Mouse (Mus musculus) neural tube, embryonic 11.5 days (tissue): ENCODE results near the gene Pcna. TPM values are rescaled to one million over a fixed set of nuclear protein-coding genes. Genes with fewer than 3 reads are reported as not detected.
A peak's percentile ranks its signal among the peaks of the same experiment; 100 is the strongest.
"Not testable (repeated sequence)": the region's sequence is repeated elsewhere in the genome, so short reads cannot be mapped to it uniquely, and the experiment has no call there.

Experiments
- ATAC-seq: fragments of 200-750 bp; cut with Nextera tagmentation; 2 replicates; pipeline ENCODE4 v1.8.0; 2017; ENCODE audit warnings: moderate number of reproducible peaks, mild to moderate bottlenecking, moderate TSS enrichment, moderate library complexity; ENCODE audit not compliant: insufficient read depth, low FRiP score, low TSS enrichment
- DNase-seq: peaks from one replicate; pipeline ENCODE4 v3.0.0-alpha.2; 2015; ENCODE audit warnings: low spot score
- H3K27ac ChIP-seq: fragments of 300-500 bp; sonication (generic); 2 replicates; pipeline ENCODE4 v1.5.1; 2014; ENCODE audit warnings: low read depth, mild to moderate bottlenecking, low read length
- H3K27me3 ChIP-seq: fragments of 300-500 bp; sonication (generic); 2 replicates; pipeline ENCODE4 v1.6.1; 2014; ENCODE audit warnings: mild to moderate bottlenecking, low read length, mixed read lengths; ENCODE audit not compliant: control insufficient read depth, insufficient read depth
- H3K36me3 ChIP-seq: fragments of 300-500 bp; sonication (generic); 2 replicates; pipeline ENCODE4 v1.6.1; 2014; ENCODE audit warnings: mild to moderate bottlenecking, low read length, moderate library complexity, mixed read lengths; ENCODE audit not compliant: control insufficient read depth, insufficient read depth
- H3K4me1 ChIP-seq: fragments of 300-500 bp; sonication (generic); 2 replicates; pipeline ENCODE4 v1.6.1; 2014; ENCODE audit warnings: low read length, mixed read lengths; ENCODE audit not compliant: control insufficient read depth, insufficient read depth
- H3K4me2 ChIP-seq: fragments of 300-500 bp; sonication (generic); 2 replicates; pipeline ENCODE4 v1.6.1; 2014; ENCODE audit warnings: low read depth, mild to moderate bottlenecking, moderate library complexity
- H3K4me3 ChIP-seq: fragments of 300-500 bp; sonication (generic); 2 replicates; pipeline ENCODE4 v1.5.1; 2014; ENCODE audit warnings: low read depth, low read length
- H3K9ac ChIP-seq: fragments of 300-500 bp; sonication (generic); 2 replicates; pipeline ENCODE4 v1.6.1; 2014; ENCODE audit warnings: mild to moderate bottlenecking, low read length
- H3K9me3 ChIP-seq: fragments of 300-500 bp; sonication (generic); 2 replicates; pipeline ENCODE4 v1.6.1; 2016; ENCODE audit warnings: low read length; ENCODE audit not compliant: control insufficient read depth
- WGBS: fragments of 180-500 bp; shearing (Covaris S2); extraction: QIAGEN DNeasy Blood & Tissue Kit; methylation state at CpG from one replicate; pipeline ENCODE4 v1.1.7; 2014; 5-methylcytosine and 5-hydroxymethylcytosine counted together
- polyA plus RNA-seq: library from polyadenylated mRNA; unstranded; fragments of >200 nt; fragmentation: Nextera tagmentation; extraction: Ambion mirVana; gene quantifications from 2 replicates; pipeline ENCODE4 v1.2.1, GENCODE M21; 2014

The Pcna gene
- 314 and 334 TPM in 2 replicates for polyA plus RNA-seq

DNA sequence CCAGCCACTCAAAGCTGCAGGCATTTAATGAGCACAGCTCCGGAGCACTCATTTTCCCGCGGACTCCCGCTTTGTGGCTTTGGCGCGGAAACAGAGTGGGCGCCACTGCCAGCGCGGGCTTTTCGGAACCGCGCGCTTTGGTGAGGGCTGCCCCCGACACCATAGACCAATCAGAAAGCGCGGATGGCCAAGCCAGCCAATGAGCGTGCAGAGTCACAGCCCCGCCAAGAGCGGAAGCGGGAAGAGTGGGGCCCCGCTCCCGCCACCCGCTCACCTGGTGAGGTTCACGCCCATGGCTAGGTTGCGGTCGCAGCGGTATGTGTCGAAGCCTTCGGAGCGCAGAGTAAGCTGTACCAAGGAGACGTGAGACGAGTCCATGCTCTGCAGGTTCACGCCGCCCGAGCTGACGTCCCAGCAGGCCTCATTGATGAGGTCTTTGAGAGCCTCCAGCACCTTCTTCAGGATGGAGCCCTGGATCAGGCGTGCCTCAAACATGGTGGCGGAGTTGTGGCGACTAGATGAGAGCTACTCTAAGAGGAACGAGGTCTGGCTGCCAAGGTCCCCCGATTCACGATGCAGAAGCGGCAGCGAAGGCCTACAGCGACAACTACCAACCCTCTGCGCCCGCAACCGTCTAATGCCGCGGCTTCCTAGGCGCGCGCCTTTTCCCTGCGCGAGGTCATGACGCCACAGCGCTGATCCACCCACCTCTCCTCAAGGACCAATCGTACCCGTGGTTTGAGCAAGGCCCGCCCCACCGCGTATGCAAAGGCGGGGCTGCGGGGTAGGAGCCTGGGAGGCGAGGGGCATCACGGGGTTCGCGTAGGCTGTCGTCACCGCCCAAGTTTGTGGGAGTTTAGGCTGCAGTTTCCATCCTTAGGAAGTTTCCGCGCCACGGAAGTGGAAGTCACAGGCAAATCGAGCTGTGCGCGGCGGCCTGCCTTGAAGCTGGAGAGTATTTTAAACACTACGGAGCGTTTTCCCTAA is at the start of gene Pcna:
Gene Pcna (minus strand): TSS at position 773 of the 987 bp plus-strand sequence.
- ATAC-seq (peak; percentile 99), DNase-seq (peak; percentile 99)
- H3K4me3 ChIP-seq = peak within 1 kb of the TSS; percentile 46
- peaks cover 3% of the 10 kb centered on the region; the same call in 1 of the 2 replicates for H3K4me1 ChIP-seq
- no peaks in the 10 kb centered on the region for H3K9me3 ChIP-seq
- H3K4me2 ChIP-seq = peak within 1 kb of the TSS; percentile 44
- no peaks in the 10 kb centered on the region for H3K27me3 ChIP-seq
- under 1% methylated on average over 78 of the region's 79 CpGs for WGBS
- peak within 1 kb of the TSS; percentile 44; the same call in 1 of the 2 replicates for H3K27ac ChIP-seq
- H3K9ac ChIP-seq = peak within 1 kb of the TSS; percentile 49
- H3K36me3 ChIP-seq = no peaks in the 10 kb centered on the region

DNA sequence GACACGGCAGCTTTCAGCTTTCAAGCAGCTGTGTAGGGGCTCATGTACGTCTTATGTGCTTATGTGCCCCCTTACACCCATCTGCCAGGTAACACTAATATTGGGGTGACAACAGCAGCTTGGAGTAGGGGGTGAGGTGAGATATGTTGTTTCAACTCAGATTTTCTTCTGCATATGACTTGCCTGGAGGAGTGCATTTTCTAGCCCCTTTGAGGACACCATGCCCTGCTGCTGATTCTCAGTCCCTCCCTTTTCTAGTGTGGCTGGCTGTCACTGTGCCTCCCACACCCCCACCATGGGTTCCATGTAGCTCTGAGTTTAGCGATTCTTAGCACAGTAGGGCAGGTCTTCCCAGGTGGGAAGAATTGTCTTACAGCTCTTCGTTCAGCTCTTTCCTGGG is 48.3 kb upstream of the Pcna start:
- 99% methylated on average over 4 of the region's 4 CpGs for WGBS
- no peaks in the 10 kb centered on the region for H3K27me3 ChIP-seq
- H3K9ac ChIP-seq = no peak overlapping the region
- H3K4me3 ChIP-seq = no peak overlapping the region
- H3K36me3 ChIP-seq = peaks cover 5% of the 10 kb centered on the region
- H3K4me1 ChIP-seq = no peaks in the 10 kb centered on the region
- H3K27ac ChIP-seq = no peak overlapping the region
- no peaks in the 10 kb centered on the region for H3K9me3 ChIP-seq
- DNase-seq (no peak), ATAC-seq (no peak)
- no peak overlapping the region for H3K4me2 ChIP-seq

DNA sequence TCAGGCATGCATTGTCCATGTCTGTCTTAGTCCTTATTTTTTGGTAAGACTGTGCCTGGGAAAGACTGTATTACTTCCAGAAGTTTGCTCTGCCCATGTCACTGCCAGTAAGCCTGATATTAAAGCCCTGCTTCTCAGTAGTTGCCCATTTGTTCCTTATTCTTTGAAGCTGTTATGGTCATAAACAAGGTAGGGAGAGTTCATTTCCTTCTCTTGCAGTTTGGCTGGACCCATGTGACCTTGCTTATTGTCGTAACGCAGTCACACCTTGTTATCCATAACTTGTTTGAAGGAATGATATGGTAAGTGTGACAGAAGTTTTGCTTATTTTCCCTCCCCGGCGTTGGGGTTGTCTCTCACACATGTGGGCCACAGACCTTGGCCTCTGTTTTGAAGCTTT is 45.1 kb upstream of the Pcna start:
- 97% methylated on average over 4 of the region's 4 CpGs for WGBS
- no peak for ATAC-seq

GRCm38 (mm10) chr2:132293694-132294450 is 40.8 kb upstream of the Pcna start:
- DNase-seq = no peak
- Histone ChIP-seq H3K4me3 (no peak overlapping the region), H3K27ac (no peak overlapping the region), H3K9ac (no peak overlapping the region), H3K4me2 (no peak overlapping the region), H3K9me3 (no peaks in the 10 kb centered on the region), H3K27me3 (no peaks in the 10 kb centered on the region), H3K4me1 (peaks cover 3% of the 10 kb centered on the region; the same call in 1 of the 2 replicates), H3K36me3 (no peaks in the 10 kb centered on the region)
- no peak for ATAC-seq
- 87% methylated on average over 10 of the region's 10 CpGs for WGBS

More for the DNA sequence above, 45.1 kb upstream of the Pcna start:
- Histone ChIP-seq H3K4me1 (no peaks in the 10 kb centered on the region), H3K4me3 (no peak overlapping the region), H3K27me3 (no peaks in the 10 kb centered on the region), H3K9ac (no peak overlapping the region), H3K9me3 (no peaks in the 10 kb centered on the region), H3K27ac (no peak overlapping the region), H3K4me2 (no peak overlapping the region), H3K36me3 (peaks cover 5% of the 10 kb centered on the region)
- DNase-seq = no peak

DNA sequence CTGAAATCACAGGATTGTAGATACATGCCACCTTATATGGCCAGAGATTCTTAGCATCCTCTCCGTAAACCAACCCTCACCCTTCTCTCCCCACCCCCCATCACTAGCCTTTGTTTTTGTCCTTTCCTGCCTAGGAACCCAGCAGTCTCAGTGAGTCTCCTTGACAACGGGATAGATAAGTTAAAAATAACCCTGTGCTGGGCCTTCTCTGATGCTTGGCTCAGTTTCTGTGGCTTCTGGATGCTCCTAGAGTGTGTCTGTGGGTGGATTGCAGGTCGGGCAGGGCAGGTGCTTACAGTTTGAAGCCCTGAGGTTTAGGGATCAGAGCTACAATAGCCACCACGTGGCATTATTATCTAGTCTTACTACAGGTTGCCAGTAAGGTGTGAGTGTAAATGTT is 39.0 kb upstream of the Pcna start:
- no peak overlapping the region for H3K27ac ChIP-seq
- no peaks in the 10 kb centered on the region for H3K27me3 ChIP-seq
- no peak overlapping the region for H3K4me3 ChIP-seq
- WGBS = 42% methylated on average over 4 of the region's 4 CpGs
- no peak overlapping the region for H3K9ac ChIP-seq
- peaks cover 3% of the 10 kb centered on the region; the same call in 1 of the 2 replicates for H3K4me1 ChIP-seq
- no peaks in the 10 kb centered on the region for H3K9me3 ChIP-seq
- no peak overlapping the region for H3K4me2 ChIP-seq
- ATAC-seq (no peak), DNase-seq (no peak)
- no peaks in the 10 kb centered on the region for H3K36me3 ChIP-seq

DNA sequence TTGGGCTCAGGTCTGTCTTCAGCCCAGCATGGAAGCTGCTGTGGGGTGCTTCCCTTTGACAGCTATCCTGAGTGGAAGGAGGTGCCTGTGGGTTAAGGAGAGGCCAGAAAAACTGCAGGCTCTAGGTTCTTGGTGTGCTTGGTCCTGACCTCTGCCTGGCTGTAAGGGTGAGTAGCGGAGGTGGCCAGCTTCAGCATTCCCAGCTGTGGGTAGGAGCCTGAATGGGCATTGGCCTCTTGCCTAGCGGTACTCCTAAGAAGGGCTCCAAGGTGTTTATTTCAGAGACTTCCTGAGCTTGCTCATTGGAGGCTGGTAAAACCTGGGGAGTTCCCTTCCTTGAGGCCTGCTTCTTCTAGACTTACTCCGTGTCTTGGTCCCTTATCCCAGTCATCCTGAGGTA is 38.2 kb upstream of the Pcna start:
- no peaks in the 10 kb centered on the region for H3K9me3 ChIP-seq
- H3K4me2 ChIP-seq = no peak overlapping the region
- DNase-seq = no peak
- H3K27ac ChIP-seq = no peak overlapping the region
- H3K4me1 ChIP-seq = peaks cover 3% of the 10 kb centered on the region; the same call in 1 of the 2 replicates
- H3K36me3 ChIP-seq = no peaks in the 10 kb centered on the region
- no peak overlapping the region for H3K4me3 ChIP-seq
- no peak overlapping the region for H3K9ac ChIP-seq
- ATAC-seq = no peak
- H3K27me3 ChIP-seq = no peaks in the 10 kb centered on the region
- 91% methylated on average over 3 of the region's 3 CpGs for WGBS

- Histone ChIP-seq H3K27ac (no peak overlapping the region), H3K27me3 (no peaks in the 10 kb centered on the region), H3K36me3 (no peaks in the 10 kb centered on the region), H3K4me2 (no peak overlapping the region), H3K4me3 (no peak overlapping the region), H3K9ac (no peak overlapping the region), H3K4me1 (peaks cover 3% of the 10 kb centered on the region; the same call in 1 of the 2 replicates), H3K9me3 (no peaks in the 10 kb centered on the region)
- ATAC-seq = no peak
- no peak for DNase-seq
- WGBS = 81% methylated on average over 6 of the region's 6 CpGs
These were observed 37.7 kb upstream of the Pcna start for GRCm38 (mm10) chr2:132290808-132291207.

GRCm38 (mm10) chr2:132289213-132289612 is 36.1 kb upstream of the Pcna start:
- not testable (repeated sequence) for H3K27ac ChIP-seq, H3K9ac ChIP-seq, H3K4me3 ChIP-seq, H3K27me3 ChIP-seq, H3K4me2 ChIP-seq, DNase-seq, H3K9me3 ChIP-seq, H3K36me3 ChIP-seq, ATAC-seq, H3K4me1 ChIP-seq
- WGBS = 87% methylated on average over 5 of the region's 7 CpGs
